Mouse (Mus musculus) lung, adult 2 months (tissue): ENCODE measurements around the gene AW551984.

ENCODE experiments used
- CTCF ChIP-seq: fragments of 200-500 bp; IDR thresholded peaks from 2 replicates; pipeline ENCODE4 v1.5.1; 2011; ENCODE audit warnings: mild to moderate bottlenecking, low read length, control low read depth; ENCODE audit not compliant: insufficient read depth
- POLR2A ChIP-seq: fragments of 200-500 bp; IDR thresholded peaks from 2 replicates; pipeline ENCODE4 v1.6.1; 2011; ENCODE audit warnings: low read depth, mild to moderate bottlenecking, control low read depth, low read length, borderline replicate concordance; ENCODE audit errors: extremely low read depth

GRCm38 (mm10) chr9:39621073-39621472 is 16.9 kb upstream of the AW551984 start, which contains the start of gene Olfr960:
- TF ChIP-seq CTCF (no peak), POLR2A (no peak)
